Mouse (Mus musculus): ENCODE measurements around the gene BC029722.

DNA sequence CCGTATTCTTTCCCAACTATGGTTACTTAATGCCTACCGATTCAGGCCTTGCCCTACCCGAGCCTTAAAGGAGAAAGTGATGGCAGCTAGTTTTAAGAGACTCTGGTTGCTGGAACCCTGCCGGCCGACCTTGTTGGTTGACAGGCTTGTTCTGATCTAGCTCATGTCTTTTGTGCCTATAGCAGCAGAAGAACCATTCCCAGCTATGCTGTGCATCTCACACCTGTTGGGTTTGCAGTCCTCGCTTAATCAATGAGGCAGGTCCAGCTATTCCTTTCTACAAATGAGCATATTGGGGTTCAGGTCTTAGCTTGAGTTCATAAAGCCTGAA lies 13.3 kb downstream of the BC029722 start:
- no peak for TF ChIP-seq POLR2A (IDR thresholded peaks at IDR 0.05; ENCODE audit: low read depth, low read length)
- no peak for TF ChIP-seq CTCF (IDR thresholded peaks at IDR 0.05; ENCODE audit: borderline replicate concordance, insufficient read depth, low read length)
